Mouse (Mus musculus) spleen, adult 2 months (tissue): ENCODE results near the gene Stard10.

Experiments
- CTCF ChIP-seq: fragments of 200-500 bp; IDR thresholded peaks from 2 replicates; pipeline ENCODE4 v1.5.1; 2011; ENCODE audit warnings: mild to moderate bottlenecking, inconsistent platforms; ENCODE audit not compliant: insufficient read depth, insufficient read length, insufficient replicate concordance; ENCODE audit errors: extremely low read depth
- POLR2A ChIP-seq: fragments of 200-500 bp; IDR thresholded peaks from 2 replicates; pipeline ENCODE4 v1.6.1; 2011; ENCODE audit warnings: low read depth, low read length, inconsistent platforms

DNA sequence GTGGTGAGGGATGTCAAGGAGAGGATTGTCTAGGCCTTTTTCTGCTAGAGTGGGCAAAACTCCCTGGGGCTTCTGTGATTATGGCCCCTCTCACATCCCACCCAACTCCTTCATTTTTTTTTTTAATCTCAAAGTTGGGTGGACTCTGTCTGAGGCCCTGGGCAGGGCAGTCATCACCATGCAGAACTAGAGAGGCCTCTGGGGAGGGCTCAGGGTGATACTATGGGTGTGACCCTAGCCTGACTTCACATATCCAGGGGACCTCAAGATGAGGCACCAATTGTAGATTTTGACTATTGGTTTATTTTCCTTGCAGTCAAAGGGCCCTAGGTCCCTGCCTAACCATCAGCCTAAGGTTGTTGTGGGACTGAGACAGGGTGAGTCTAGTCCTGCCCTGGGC is 1.2 kb upstream of the Stard10 start:
- no peak for TF ChIP-seq CTCF
- no peak for TF ChIP-seq POLR2A
